Mouse (Mus musculus): ENCODE measurements around the gene Slc25a22. TPM values are rescaled to one million over a fixed set of nuclear protein-coding genes. Genes with fewer than 3 reads are reported as not detected.

The Slc25a22 gene
- total and polyA plus RNA-seq, 3 experiments, result 6.5 to 31.5 (median 16.1) TPM

DNA sequence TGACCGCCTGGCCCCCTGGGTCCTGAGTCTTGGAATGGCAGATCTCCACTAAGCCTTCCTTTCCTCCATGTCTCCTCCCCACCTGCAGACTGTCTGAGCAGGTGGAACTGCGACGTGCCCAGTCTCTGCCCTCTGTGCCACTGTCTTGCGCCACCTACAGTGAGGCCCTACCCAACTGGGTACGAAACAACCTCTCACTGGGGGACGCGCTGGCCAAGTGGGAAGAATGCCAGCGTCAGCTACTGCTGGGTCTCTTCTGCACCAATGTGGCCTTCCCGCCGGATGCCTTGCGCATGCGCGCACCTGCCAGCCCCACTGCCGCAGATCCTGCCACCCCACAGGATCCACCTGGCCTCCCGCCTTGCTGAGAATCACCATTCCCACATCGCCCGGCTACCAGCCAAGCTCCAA lies 21.6 kb upstream of the Slc25a22 start:
- no peak overlapping the region for H3K27ac ChIP-seq (ENCODE audit: insufficient read depth, low read depth)
- dilution Hi-C loops (cut with MboI; ENCODE audit: extremely low pct_ligation_motif_present, extremely low pct_unique_long_range_greater_than_20kb, low sequenced_read_pairs) (no loop called here), in situ Hi-C loops (cut with MboI; ENCODE audit: low pct_ligation_motif_present, low pct_unique_long_range_greater_than_20kb, low sequenced_read_pairs) (no loop called here)

DNA sequence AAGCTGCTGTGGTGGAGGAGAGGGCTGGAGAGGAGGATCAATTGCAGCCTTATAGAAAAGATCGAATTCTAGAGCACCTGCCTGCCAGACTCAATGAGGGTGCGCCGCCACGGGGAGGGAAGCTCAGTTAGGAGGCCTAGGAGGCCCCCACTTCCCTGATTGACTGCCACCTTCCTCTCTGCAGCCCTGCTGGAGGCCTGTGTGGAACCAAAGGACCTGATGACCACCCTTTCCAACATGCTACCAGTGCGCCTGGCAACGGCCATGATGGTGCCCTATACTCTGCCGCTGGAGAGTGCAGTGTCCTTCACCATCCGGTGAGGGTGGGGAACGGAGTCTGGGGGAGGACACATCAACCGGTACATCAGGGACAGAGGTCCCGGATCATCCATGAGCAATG lies 21.0 kb upstream of the Slc25a22 start:
- H3K27me3 ChIP-seq (replicated peaks), result no peaks in the 10 kb centered on the region
- dilution Hi-C loops (cut with MboI; ENCODE audit: extremely low pct_ligation_motif_present, extremely low pct_unique_long_range_greater_than_20kb, low sequenced_read_pairs) (no loop called here), in situ Hi-C loops (cut with MboI; ENCODE audit: low pct_ligation_motif_present, low pct_unique_long_range_greater_than_20kb, low sequenced_read_pairs) (no loop called here)
- H3K36me3 ChIP-seq (replicated peaks in 1 of 2; ENCODE audit: control insufficient read depth in 1 of 2, insufficient read depth in 1 of 2, low read length in 1 of 2), result peaks cover 22 to 43% of the 10 kb centered on the region in 2 experiments
- no peak overlapping the region for H3K27ac ChIP-seq (ENCODE audit: insufficient read depth, low read depth)
- H3K4me1 ChIP-seq (ENCODE audit: control insufficient read depth in 1 of 2, insufficient read depth in 2 of 2), result peaks cover 11 to 24% of the 10 kb centered on the region in 2 experiments
- H3K79me2 ChIP-seq (replicated peaks; ENCODE audit: control insufficient read depth, extremely low read depth, insufficient read depth, poor library complexity, severe bottlenecking), result no peaks in the 10 kb centered on the region
- TF ChIP-seq ZKSCAN1 (IDR thresholded peaks at IDR 0.05; ENCODE audit: borderline replicate concordance, low read depth, low read length) (no peak), TCF12 (IDR thresholded peaks at IDR 0.05; ENCODE audit: low read depth, low read length) (no peak), ETS1 (conservative IDR thresholded peaks at IDR 0.05; ENCODE audit: low read depth, low read length) (no peak), POLR2A (IDR thresholded peaks at IDR 0.05; ENCODE audit: low read depth, low read length) (no peak), MEF2A (IDR thresholded peaks at IDR 0.05; ENCODE audit: borderline replicate concordance, low read depth, low read length) (no peak), MXI1 (IDR thresholded peaks at IDR 0.05; ENCODE audit: low read depth, low read length) (no peak), BHLHE40 (IDR thresholded peaks at IDR 0.05; ENCODE audit: low read depth, low read length) (no peak), ZC3H11A (IDR thresholded peaks at IDR 0.05; ENCODE audit: low read depth, low read length) (no peak), EP300 (IDR thresholded peaks at IDR 0.05; ENCODE audit: low read length) (no peak), USF2 (conservative IDR thresholded peaks at IDR 0.05; ENCODE audit: low read depth, low read length) (no peak), UBTF (IDR thresholded peaks at IDR 0.05; ENCODE audit: low read depth, low read length) (no peak), NELFE (IDR thresholded peaks at IDR 0.05; ENCODE audit: low read depth, low read length) (no peak), USF1 (IDR thresholded peaks at IDR 0.05; ENCODE audit: low read depth, low read length) (no peak), TBP (conservative IDR thresholded peaks at IDR 0.05; ENCODE audit: low read depth, low read length) (no peak), JUND (conservative IDR thresholded peaks at IDR 0.05; ENCODE audit: low read depth, low read length) (no peak), SIN3A (IDR thresholded peaks at IDR 0.05; ENCODE audit: low read length) (no peak), E2F4 (IDR thresholded peaks at IDR 0.05; ENCODE audit: insufficient replicate concordance, low read depth, low read length) (no peak), CTCF (conservative IDR thresholded peaks at IDR 0.05 in 1 of 2, IDR thresholded peaks at IDR 0.05 in 1 of 2; ENCODE audit: low read depth in 2 of 2, low read length in 2 of 2) (no peak)
- no peak overlapping the region for H3K4me3 ChIP-seq (replicated peaks in 1 of 3; ENCODE audit: low read depth in 2 of 3, low read length in 2 of 3, poor library complexity in 1 of 3)
- no peaks in the 10 kb centered on the region for H3K9me3 ChIP-seq (replicated peaks; ENCODE audit: low read length)
- H3K4me2 ChIP-seq (ENCODE audit: insufficient read depth, low read depth, poor library complexity, severe bottlenecking), result no peak overlapping the region
- H3K9ac ChIP-seq (ENCODE audit: insufficient read depth, low read depth), result no peak overlapping the region
- no peak for DNase-seq (ENCODE audit: extremely low read depth)

More for the DNA sequence above, 21.6 kb upstream of the Slc25a22 start:
- H3K79me2 ChIP-seq (replicated peaks; ENCODE audit: control insufficient read depth, extremely low read depth, insufficient read depth, poor library complexity, severe bottlenecking), result no peaks in the 10 kb centered on the region
- H3K4me2 ChIP-seq (ENCODE audit: insufficient read depth, low read depth, poor library complexity, severe bottlenecking), result no peak overlapping the region
- no peak for TF ChIP-seq ZNF384 (IDR thresholded peaks at IDR 0.05; ENCODE audit: low read depth, low read length)
- TF ChIP-seq USF1 (IDR thresholded peaks at IDR 0.05; ENCODE audit: low read depth, low read length), result no peak
- no peak for TF ChIP-seq ELF1 (IDR thresholded peaks at IDR 0.05; ENCODE audit: low read depth, low read length)
- no peak for TF ChIP-seq CTCF (conservative IDR thresholded peaks at IDR 0.05 in 1 of 2, IDR thresholded peaks at IDR 0.05 in 1 of 2; ENCODE audit: low read depth in 2 of 2, low read length in 2 of 2)
- peaks cover 10 to 27% of the 10 kb centered on the region in 2 experiments for H3K4me1 ChIP-seq (ENCODE audit: control insufficient read depth in 1 of 2, insufficient read depth in 2 of 2)
- no peak overlapping the region for H3K4me3 ChIP-seq (replicated peaks in 1 of 3; ENCODE audit: low read depth in 2 of 3, low read length in 2 of 3, poor library complexity in 1 of 3)
- H3K9me3 ChIP-seq (replicated peaks; ENCODE audit: low read length), result no peaks in the 10 kb centered on the region
- H3K27me3 ChIP-seq (replicated peaks), result no peaks in the 10 kb centered on the region
- H3K36me3 ChIP-seq (replicated peaks in 1 of 2; ENCODE audit: control insufficient read depth in 1 of 2, insufficient read depth in 1 of 2, low read length in 1 of 2), result peaks cover 22 to 43% of the 10 kb centered on the region in 2 experiments
- H3K9ac ChIP-seq (ENCODE audit: insufficient read depth, low read depth), result no peak overlapping the region
- DNase-seq (ENCODE audit: extremely low read depth), result no peak

All from CH12.LX (cell line).